Mouse (Mus musculus) brain, embryonic 14.5 days (tissue): ENCODE measurements around the gene Gabarapl2. TPM values are rescaled to one million over a fixed set of nuclear protein-coding genes. Genes with fewer than 3 reads are reported as not detected.

Experiments
- DNase-seq: peaks from one replicate; pipeline ENCODE4 v3.0.0-alpha.2; 2011; ENCODE audit warnings: low read depth
- CTCF ChIP-seq: fragments of 200-500 bp; IDR thresholded peaks from 2 replicates; pipeline ENCODE4 v1.5.1; 2012; ENCODE audit warnings: inconsistent platforms, mild to moderate bottlenecking, moderate library complexity, borderline replicate concordance; ENCODE audit not compliant: insufficient read depth, insufficient read length; ENCODE audit errors: extremely low read depth
- POLR2A ChIP-seq: fragments of 200-500 bp; IDR thresholded peaks from 2 replicates; pipeline ENCODE4 v1.6.1; 2012; ENCODE audit warnings: mild to moderate bottlenecking, inconsistent platforms, borderline replicate concordance; ENCODE audit not compliant: poor library complexity, insufficient read depth, insufficient read length, severe bottlenecking; ENCODE audit errors: extremely low read depth
- polyA plus RNA-seq: library from polyadenylated mRNA; depleted of rRNA; stranded (reverse); fragments of >200 nt; gene quantifications from 2 replicates; pipeline ENCODE4 v1.2.3, GENCODE M21; 2012

The Gabarapl2 gene
- polyA plus RNA-seq, 1 experiment = 164 TPM

- TF ChIP-seq POLR2A = no peak
- no peak for TF ChIP-seq CTCF
- no peak for DNase-seq
Measured at GRCm38 (mm10) chr8:111962589-111962988, 22.1 kb downstream of the Gabarapl2 start.

GRCm38 (mm10) chr8:111963091-111963490, 22.6 kb downstream of the Gabarapl2 start:
- TF ChIP-seq POLR2A (no peak), CTCF (no peak)
- DNase-seq = no peak

GRCm38 (mm10) chr8:111963546-111963945, 23.0 kb downstream of the Gabarapl2 start:
- no peak for DNase-seq
- TF ChIP-seq POLR2A (no peak), CTCF (no peak)

- TF ChIP-seq CTCF (no peak), POLR2A (no peak)
Measured at GRCm38 (mm10) chr8:111964351-111964750, 23.8 kb downstream of the Gabarapl2 start.

GRCm38 (mm10) chr8:111964849-111965561, 24.5 kb downstream of the Gabarapl2 start:
- no peak for DNase-seq
- no peak for TF ChIP-seq CTCF
- no peak for TF ChIP-seq POLR2A

More at GRCm38 (mm10) chr8:111964351-111964750, 23.8 kb downstream of the Gabarapl2 start:
- no peak for DNase-seq

- no peak for DNase-seq
- TF ChIP-seq POLR2A = no peak
- TF ChIP-seq CTCF = no peak
Measured at GRCm38 (mm10) chr8:111967246-111967870, 26.9 kb downstream of the Gabarapl2 start.

- DNase-seq = no peak
- TF ChIP-seq POLR2A = no peak
- no peak for TF ChIP-seq CTCF
Measured at GRCm38 (mm10) chr8:111968541-111968940, 28.0 kb downstream of the Gabarapl2 start.

GRCm38 (mm10) chr8:111968991-111969390, 28.5 kb downstream of the Gabarapl2 start:
- no peak for TF ChIP-seq POLR2A
- no peak for TF ChIP-seq CTCF
- no peak for DNase-seq

- TF ChIP-seq CTCF = no peak
- TF ChIP-seq POLR2A = no peak
Measured at GRCm38 (mm10) chr8:111974138-111974537, 33.6 kb downstream of the Gabarapl2 start.

GRCm38 (mm10) chr8:111975706-111976105, 35.2 kb downstream of the Gabarapl2 start:
- TF ChIP-seq POLR2A = no peak
- no peak for TF ChIP-seq CTCF
- DNase-seq = no peak

More at GRCm38 (mm10) chr8:111974138-111974537, 33.6 kb downstream of the Gabarapl2 start:
- no peak for DNase-seq

- no peak for DNase-seq
- TF ChIP-seq CTCF = no peak
Measured at GRCm38 (mm10) chr8:111976326-111976725, 35.8 kb downstream of the Gabarapl2 start.

- no peak for TF ChIP-seq CTCF
- TF ChIP-seq POLR2A = no peak
- DNase-seq = peak; percentile 8
Measured at GRCm38 (mm10) chr8:111978147-111978546, 37.6 kb downstream of the Gabarapl2 start.
